Mouse (Mus musculus): ENCODE measurements at regions not wholly inside any gene's neighbourhood (a gene's known extent, or its start where the extent isn't known, plus 50 kb on each side); places are given as distances from the start of the nearest gene placed in this dataset.

DNA sequence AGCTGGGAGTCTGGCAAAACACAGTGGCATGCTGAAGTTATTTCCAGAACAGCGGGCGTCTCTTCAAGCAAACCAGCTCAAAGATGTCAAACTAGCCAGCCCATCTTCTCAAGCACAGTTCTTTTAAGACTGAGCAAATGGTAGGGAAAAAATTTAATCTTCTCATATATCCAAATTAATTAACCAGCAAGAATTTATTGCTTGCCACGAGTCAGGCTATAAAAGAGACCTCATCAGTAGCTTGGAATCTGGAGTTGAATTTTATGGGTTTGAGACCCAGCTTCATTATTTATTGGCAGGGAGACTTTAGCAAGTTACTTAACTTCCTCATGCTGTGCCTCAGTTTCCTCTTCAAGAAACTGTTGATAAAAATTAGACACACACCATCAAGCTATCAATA, 742.5 kb upstream of the Tmpo start:
- in situ Hi-C loops (cut with MboI, MseI): loop anchor here (10.0 kb wide), 1 partner anchor 1809 kb away; no protein-coding TSS in a partner anchor

DNA sequence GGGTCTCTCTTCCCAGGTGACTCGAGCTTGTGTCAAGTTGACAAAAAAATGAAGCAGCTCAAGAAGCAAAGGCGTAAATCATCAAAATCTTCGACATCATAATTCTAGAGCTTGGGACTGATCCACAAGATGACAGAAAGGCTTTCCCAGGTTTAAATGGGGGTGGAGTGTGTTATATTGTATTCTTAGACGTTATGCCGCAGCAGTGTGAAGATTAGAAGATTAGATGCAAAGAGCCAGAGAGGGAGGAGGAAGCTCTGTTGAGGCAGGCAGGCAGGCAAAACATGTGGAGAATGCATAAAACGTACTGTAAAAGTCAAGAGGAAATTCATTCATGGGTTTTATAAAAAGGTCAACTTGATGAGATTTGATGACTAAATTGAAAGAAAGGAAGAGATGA, 708.7 kb upstream of the Tmpo start:
- in situ Hi-C loops (cut with MboI, MseI): no loop called here

DNA sequence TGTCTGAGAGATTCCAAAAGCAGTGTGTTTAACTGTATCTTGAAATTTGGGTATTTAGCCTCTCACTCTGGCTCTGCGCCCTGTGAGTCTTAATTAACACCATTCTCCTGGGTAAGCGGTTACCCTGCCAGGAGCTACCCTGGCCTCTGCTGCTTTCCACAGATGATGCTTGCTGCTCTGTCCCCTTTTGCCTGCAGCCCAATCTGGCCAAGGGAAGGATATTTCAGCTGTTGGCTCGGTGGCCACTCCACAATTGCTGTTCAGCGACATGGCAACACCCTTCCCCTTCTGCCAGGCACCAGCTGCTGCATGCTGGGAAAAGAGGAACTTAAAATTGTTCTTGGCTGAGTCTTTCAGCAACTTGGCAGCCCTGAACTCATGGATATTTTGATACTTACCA, 707.4 kb upstream of the Tmpo start:
- in situ Hi-C loops (cut with MboI, MseI): no loop called here

DNA sequence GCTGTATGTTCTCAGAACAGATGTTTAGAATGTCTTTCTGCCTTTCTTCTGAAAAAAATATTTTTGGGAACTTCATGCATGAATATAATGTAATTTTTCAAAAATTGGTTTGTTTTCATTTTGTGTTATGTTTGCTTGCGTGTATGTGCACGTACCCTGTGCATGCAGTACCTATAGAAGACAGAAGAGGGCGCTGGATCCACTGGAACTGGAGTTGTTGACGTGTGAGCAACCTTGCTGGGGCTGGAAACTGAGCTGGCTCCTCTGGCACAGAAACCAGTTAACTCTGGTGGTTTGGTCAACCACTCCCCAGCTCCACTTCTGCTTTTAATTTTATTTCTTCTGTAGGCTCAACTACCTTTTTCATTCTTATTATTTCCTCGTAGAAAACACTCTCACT, 702.0 kb upstream of the Tmpo start:
- in situ Hi-C loops (cut with MboI, MseI): no loop called here

DNA sequence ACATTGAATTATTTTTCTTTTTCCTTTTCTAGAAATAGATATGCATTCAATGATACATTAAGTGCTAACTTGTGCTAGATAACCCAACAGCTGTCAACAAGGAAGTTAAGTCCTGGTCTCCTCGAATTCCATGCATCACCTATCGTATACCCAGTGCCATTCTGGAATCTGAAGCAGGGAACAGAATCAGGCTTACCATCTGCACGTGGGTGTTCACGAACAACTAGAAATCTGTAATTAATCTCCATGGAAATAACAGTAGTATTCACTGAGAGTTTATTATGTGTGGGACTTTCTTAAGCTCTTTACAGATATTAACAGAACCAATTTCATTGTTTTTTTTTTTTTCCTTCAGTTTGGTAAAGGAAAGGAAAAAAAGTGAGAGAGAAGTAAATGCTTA, 701.4 kb upstream of the Tmpo start:
- in situ Hi-C loops (cut with MboI, MseI): no loop called here

DNA sequence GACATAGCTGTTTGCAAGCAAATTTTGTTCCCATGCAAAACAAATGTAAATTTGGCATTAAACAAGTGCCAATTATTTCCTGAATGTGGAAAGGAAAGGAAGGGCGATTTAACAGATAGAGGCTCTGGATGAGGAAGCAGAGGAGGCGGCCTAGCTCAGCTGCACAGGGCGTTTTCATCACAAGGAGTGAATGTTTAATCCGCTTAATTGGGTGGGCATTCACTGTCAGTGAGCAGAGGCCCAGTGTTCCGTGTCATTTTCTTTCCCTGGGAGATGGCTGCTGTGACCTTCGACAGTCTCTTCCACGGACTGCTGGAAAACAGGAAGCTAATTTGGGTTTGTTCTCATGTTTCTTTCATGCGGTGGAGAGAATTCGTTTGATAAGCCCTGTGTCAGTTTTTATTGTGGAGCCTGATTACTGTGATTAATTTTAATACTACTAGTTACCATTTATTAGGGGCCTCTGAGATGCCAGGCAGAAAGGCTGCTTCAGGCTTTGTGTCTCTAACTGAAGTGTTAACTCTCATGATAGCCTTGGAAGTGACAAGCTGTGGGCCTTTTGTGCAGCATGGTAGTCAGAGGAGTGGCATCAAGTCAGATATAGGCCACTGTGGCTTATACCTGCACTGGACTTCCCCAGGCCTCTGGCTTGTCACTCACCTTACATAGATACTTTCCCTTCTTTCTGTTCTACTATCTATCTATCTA, 700.6 kb upstream of the Tmpo start:
- in situ Hi-C loops (cut with MboI, MseI): no loop called here

DNA sequence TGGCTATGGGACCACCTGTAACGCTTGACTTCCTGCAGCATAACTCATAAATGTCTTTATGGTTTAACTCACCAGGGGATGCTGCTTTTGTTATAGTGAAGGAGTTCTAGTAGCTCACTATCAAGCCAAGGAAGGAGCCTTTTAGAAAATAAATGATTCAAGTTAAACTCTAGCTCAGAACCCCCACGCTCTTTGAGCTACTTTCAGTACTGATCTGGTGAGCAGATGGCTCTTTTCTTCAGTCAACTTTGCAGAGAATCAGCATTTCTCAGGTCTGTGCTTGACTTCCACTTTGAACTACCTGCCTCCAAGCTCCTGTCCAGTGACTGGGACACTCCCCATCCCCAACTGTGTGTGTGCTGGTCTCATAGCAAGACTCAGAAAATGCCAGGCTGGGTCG, 694.3 kb upstream of the Tmpo start:
- in situ Hi-C loops (cut with MboI, MseI): no loop called here

DNA sequence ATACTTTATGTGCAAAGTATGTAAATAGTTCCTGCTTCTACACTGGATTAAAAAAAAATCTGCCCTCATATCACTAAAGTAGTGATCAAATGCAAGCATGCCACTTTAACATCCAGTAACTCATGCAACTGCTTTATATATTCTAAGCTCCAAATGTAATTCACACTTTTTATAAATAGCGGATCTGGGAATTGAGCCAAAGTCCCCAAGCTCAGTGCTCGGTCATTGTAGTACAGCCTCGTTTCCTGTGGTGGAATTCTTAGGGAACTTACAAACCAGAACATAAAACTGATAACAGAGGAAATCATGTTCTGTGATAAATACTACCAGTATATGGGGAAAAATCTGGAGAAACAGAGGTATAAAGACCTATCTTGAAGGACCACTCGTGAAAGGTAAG, 690.1 kb upstream of the Tmpo start:
- in situ Hi-C loops (cut with MboI, MseI): no loop called here

DNA sequence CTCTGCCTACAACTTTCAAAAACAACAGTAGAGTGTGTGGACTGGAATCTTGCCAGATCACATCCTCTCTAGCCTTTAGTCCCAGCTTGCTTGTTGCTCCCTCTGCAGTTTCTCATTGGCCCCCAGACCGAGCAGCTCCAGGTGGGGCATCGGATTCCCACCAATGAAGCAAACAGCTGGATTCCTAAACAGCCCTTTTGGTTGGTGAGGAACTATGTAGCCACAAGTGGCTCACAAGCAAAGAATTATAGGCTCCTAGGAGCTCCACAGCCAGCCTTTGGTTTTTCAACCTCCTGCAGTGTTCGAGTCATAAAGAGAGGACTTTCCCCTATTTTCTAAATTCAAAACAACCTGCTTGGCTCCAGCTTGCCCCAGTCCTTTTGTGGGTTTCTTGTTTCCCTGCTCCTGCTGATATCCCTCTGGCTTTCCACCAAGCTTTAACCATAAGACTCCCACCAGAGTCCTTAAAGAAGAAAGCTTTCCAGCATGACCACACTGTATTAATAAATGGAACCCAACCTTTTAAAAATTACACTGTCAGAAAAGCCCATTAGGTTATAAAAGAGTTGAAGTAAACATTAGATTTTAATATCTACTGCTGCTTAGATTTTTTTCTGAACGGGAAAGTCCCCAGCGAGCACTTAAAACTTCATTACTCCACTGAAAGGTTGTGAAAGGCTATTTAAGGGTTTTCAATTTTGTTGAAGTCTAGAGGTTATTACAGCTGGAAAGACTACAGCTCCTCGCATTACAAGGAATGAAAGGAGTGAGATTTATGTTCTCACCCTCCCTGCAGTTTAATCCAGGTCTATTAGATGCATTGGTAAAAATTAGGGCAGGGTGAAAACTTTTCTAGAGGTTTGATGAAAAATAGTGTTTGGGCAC, 677.8 kb upstream of the Tmpo start:
- in situ Hi-C loops (cut with MboI, MseI): loop anchor here (10.0 kb wide), 1 partner anchor 1924 kb away; no protein-coding TSS in a partner anchor

DNA sequence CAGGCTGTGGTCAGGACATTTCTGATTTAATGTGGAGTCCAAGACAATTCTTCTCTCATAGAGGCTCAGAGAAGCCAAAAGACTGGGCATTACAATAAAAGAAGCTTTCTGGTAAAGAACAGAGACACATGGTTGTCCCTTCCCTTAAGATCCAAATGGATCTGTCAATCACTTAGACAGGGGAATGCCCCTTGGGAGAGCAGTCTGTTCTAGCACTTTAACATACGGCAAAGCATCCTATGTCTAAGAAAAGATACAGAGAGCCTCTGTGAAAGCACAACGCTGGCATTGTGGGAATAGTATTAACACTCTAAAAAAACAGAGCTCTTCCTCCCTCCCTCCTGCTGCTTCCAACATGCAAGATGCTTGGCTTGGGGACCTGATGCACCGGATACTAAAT, 646.0 kb upstream of the Tmpo start:
- in situ Hi-C loops (cut with MboI, MseI): no loop called here

DNA sequence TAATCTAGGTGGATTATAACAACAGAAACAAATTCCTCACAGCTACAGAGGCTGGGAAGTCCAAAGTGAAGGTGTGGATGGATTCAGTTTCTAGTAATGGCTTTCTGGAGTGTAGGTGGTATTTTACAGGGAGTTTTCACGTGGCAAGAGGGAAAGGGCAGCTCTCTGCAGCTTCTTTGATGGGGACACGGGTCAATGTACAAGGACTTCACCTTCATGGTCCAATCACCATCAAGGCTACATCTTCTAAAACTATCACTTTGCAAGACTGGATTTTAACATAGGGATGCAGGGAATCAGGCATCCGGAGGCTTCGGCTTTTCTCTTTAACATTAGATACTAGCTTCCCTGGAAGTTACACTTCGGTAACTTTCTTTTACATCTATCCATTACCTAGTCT, 642.4 kb upstream of the Tmpo start:
- in situ Hi-C loops (cut with MboI, MseI): no loop called here

DNA sequence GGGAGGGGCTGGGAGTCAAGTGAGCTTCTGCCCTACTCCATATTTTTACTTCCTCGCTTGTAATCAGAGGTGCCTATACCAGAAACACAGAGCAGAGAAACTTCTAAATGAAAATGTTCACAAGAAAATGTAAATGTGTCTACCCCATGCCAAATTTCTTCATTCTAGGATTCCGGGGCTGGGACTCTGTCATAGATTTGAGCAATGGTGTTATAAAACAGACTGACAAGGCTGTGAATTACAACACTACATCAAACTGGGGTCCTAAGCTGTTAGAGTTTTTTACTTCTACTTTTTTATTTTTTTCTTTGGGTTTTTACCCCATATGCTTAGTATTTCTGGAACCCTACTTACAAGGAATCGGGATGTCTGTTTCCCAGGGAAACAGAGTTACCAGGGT, 623.8 kb upstream of the Tmpo start:
- in situ Hi-C loops (cut with MboI, MseI): no loop called here
